Mouse (Mus musculus): ENCODE measurements around the gene Neurod1. TPM values are rescaled to one million over a fixed set of nuclear protein-coding genes. Genes with fewer than 3 reads are reported as not detected.

The Neurod1 gene
- polyA plus RNA-seq, 1 experiment: not detected

DNA sequence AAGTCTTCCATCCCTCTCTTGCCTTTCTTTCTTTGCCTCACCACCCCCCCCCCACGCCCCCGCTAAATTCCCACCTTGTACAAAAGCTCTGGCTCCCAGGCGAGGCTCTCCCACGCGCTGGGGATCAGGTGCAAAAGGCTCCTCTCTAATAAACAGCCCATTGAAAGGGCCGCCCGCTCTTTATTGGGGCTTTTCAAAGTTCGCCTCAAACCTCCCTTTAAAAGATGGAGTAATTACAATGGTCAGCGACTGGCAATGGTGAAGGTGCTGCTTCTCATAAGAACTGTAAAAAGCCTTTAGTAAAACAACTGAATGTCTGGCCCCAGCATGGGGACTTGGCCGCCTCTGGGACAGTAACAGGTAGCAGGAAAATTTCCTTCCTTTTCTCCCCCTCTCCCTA is 905 bp downstream of the Neurod1 start:
- no peaks in the 10 kb centered on the region for H3K36me3 ChIP-seq (ENCODE audit: control insufficient read depth, insufficient read depth)
- no peak overlapping the region for H3K4me3 ChIP-seq (ENCODE audit: insufficient read depth, poor library complexity, severe bottlenecking)
- peaks cover 41% of the 10 kb centered on the region for H3K27me3 ChIP-seq (ENCODE audit: control insufficient read depth, insufficient read depth, insufficient read length)
- no peaks in the 10 kb centered on the region for H3K79me2 ChIP-seq (ENCODE audit: control insufficient read depth, insufficient read depth)
- H3K79me3 ChIP-seq (ENCODE audit: low read depth): no peaks in the 10 kb centered on the region
- no peak for TF ChIP-seq MYOG (IDR thresholded peaks at IDR 0.05; ENCODE audit: control insufficient read depth, extremely low read depth, insufficient read length)
- no peak for TF ChIP-seq CEBPB (IDR thresholded peaks at IDR 0.05; ENCODE audit: low read depth)
- H3ac ChIP-seq (ENCODE audit: control insufficient read depth, insufficient read length, low read depth): no peak overlapping the region

DNA sequence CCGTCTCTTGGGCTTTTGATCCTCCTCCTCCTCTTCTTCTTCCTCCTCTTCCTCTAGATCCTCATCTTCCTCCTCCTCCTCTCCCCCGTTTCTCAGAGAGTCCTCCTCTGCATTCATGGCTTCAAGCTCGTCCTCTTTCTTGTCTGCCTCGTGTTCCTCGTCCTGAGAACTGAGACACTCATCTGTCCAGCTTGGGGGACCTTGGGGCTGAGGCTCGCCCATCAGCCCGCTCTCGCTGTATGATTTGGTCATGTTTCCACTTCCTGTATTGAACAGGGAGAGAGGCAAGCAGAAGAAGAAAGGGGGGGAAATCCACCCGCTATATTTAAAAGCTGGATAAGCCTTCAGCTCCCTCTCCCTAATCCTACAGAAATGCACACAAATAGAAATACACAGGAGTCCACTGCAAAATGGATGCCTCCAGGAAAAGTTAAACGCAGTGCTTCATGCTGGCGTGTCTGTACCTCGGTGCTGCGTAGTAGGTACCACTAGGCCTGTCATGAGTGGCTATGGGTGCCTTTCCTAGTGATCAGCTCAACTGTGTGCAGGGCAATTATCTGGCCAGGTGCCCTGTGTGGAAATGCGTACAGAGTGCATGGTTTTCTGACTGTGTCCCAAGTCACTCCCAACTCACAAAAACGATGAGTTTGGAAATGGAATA is 1.6 kb downstream of the Neurod1 start:
- Histone ChIP-seq H3K79me2 (ENCODE audit: control insufficient read depth, insufficient read depth) (no peaks in the 10 kb centered on the region), H3ac (ENCODE audit: control insufficient read depth, insufficient read length, low read depth) (no peak overlapping the region), H3K36me3 (ENCODE audit: control insufficient read depth, insufficient read depth) (no peaks in the 10 kb centered on the region), H3K27me3 (ENCODE audit: control insufficient read depth, insufficient read depth, insufficient read length) (peaks cover 39% of the 10 kb centered on the region), H3K79me3 (ENCODE audit: low read depth) (no peaks in the 10 kb centered on the region), H3K4me3 (ENCODE audit: insufficient read depth, poor library complexity, severe bottlenecking) (no peak overlapping the region)
- TF ChIP-seq MYOD1 (IDR thresholded peaks at IDR 0.05; ENCODE audit: control insufficient read depth, insufficient read length, low read depth) (no peak), FOSL1 (IDR thresholded peaks at IDR 0.05; ENCODE audit: insufficient read depth, low read length, poor library complexity, severe bottlenecking) (no peak), MYOG (IDR thresholded peaks at IDR 0.05; ENCODE audit: control insufficient read depth, extremely low read depth, insufficient read length) (no peak)

DNA sequence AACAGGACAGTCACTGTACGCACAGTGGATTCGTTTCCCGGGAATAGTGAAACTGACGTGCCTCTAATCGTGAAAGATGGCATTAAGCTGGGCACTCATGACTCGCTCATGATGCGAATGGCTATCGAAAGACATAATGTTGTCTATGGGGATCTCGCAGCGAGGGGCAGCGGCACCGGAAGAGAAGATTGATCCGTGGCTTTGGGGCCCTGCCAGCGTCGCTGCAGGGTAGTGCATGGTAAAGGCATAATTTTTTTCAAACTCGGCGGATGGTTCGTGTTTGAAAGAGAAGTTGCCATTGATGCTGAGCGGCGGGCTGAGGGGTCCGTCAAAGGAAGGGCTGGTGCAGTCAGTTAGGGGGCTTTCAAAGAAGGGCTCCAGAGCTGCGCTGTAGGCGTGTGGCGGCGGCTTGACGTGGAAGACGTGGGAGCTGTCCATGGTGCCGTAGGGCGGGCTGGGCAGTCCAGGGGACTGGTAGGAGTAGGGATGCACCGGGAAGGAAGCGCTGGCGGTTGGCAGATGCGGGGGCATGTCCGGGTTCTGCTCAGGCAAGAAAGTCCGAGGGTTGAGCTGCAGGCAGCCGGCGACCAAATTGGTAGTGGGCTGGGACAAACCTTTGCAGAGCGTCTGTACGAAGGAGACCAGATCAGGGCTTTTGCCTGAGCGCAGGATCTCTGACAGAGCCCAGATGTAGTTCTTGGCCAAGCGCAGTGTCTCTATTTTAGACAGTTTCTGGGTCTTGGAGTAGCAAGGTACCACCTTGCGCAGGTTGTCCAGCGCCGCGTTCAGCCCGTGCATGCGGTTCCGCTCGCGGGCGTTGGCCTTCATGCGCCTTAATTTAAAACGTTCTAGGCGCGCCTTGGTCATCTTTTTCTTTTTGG is 2.4 kb downstream of the Neurod1 start:
- H3K79me2 ChIP-seq (ENCODE audit: control insufficient read depth, insufficient read depth): no peaks in the 10 kb centered on the region
- no peaks in the 10 kb centered on the region for H3K79me3 ChIP-seq (ENCODE audit: low read depth)
- no peak for TF ChIP-seq CTCF (IDR thresholded peaks at IDR 0.05; ENCODE audit: control insufficient read depth, insufficient read depth, insufficient read length)
- TF ChIP-seq MAX (IDR thresholded peaks at IDR 0.05): no peak
- no peak for TF ChIP-seq MYOD1 (IDR thresholded peaks at IDR 0.05; ENCODE audit: control insufficient read depth, insufficient read length, low read depth)
- no peak for TF ChIP-seq MYOG (IDR thresholded peaks at IDR 0.05; ENCODE audit: control insufficient read depth, extremely low read depth, insufficient read length)
- TF ChIP-seq CEBPB (IDR thresholded peaks at IDR 0.05; ENCODE audit: low read depth): no peak
- no peak for TF ChIP-seq USF1 (IDR thresholded peaks at IDR 0.05; ENCODE audit: low read depth)
- no peak for TF ChIP-seq FOSL1 (IDR thresholded peaks at IDR 0.05; ENCODE audit: insufficient read depth, low read length, poor library complexity, severe bottlenecking)
- no peaks in the 10 kb centered on the region for H3K36me3 ChIP-seq (ENCODE audit: control insufficient read depth, insufficient read depth)
- no peak overlapping the region for H3K4me3 ChIP-seq (ENCODE audit: insufficient read depth, poor library complexity, severe bottlenecking)
- peaks cover 31% of the 10 kb centered on the region for H3K27me3 ChIP-seq (ENCODE audit: control insufficient read depth, insufficient read depth, insufficient read length)
- H3ac ChIP-seq (ENCODE audit: control insufficient read depth, insufficient read length, low read depth): no peak overlapping the region

DNA sequence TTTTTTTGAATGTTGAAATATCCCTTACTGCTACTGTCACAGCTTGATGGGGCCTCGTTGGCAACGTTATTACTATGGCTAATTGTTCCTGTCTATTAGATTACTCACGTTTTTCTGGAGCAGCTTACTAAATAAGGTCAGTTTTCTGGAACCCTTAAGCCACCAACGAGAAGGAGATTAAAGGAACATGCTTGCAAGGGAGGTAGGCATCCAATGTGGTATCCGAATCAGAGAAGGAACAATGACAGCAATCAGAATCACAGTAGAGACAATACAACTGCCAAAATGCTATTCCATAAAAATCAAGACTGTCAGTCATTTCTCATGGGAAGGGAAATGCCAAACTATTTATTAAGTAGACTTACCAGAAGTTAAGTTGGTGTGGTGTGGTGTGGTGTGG is 5.1 kb downstream of the Neurod1 start:
- H3K79me3 ChIP-seq (ENCODE audit: low read depth): no peaks in the 10 kb centered on the region
- no peaks in the 10 kb centered on the region for H3K79me2 ChIP-seq (ENCODE audit: control insufficient read depth, insufficient read depth)
- no peak overlapping the region for H3ac ChIP-seq (ENCODE audit: control insufficient read depth, insufficient read length, low read depth)
- no peak overlapping the region for H3K4me3 ChIP-seq (ENCODE audit: insufficient read depth, poor library complexity, severe bottlenecking)
- no peaks in the 10 kb centered on the region for H3K36me3 ChIP-seq (ENCODE audit: control insufficient read depth, insufficient read depth)
- TF ChIP-seq FOSL1 (IDR thresholded peaks at IDR 0.05; ENCODE audit: insufficient read depth, low read length, poor library complexity, severe bottlenecking): no peak
- peaks cover 13% of the 10 kb centered on the region for H3K27me3 ChIP-seq (ENCODE audit: control insufficient read depth, insufficient read depth, insufficient read length)

DNA sequence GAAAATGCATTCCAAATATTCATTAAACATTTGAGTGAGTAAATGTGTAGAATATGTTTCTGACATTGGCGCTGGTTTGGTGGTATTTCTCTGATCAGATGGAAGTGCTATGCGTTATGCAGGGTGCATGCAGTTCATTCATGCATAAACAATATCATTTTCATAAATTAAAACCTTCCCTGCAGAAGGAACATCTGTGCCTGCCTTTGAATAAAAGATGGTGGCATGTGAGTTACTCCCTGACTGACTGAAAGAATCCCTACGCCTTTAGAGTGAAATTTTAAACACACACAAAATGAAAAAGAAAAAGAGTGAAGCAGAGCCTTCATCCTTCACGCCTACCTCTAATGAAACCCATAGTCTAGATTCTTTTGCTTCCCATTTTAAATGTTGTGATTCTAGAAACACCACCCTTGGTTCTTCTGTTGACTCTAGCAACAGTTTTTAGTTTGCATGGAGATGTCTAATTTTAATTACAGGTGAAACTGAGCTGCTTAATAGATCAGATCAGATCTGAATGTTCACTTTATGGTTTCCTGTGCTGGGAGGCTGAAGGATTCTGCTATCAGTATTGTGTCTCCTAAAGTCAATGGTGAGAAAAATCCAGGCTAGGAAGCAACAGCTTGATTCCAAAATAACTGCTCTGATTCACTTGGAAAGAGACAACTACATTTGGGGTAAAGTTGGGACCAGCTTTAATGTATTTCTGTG is 5.7 kb downstream of the Neurod1 start:
- H3K4me3 ChIP-seq (ENCODE audit: insufficient read depth, poor library complexity, severe bottlenecking): no peak overlapping the region
- TF ChIP-seq CEBPB (IDR thresholded peaks at IDR 0.05; ENCODE audit: low read depth) (no peak), MYOG (IDR thresholded peaks at IDR 0.05; ENCODE audit: control insufficient read depth, extremely low read depth, insufficient read length) (no peak), MAX (IDR thresholded peaks at IDR 0.05) (no peak), MYOD1 (IDR thresholded peaks at IDR 0.05; ENCODE audit: control insufficient read depth, insufficient read length, low read depth) (no peak), USF1 (IDR thresholded peaks at IDR 0.05; ENCODE audit: low read depth) (no peak), CTCF (IDR thresholded peaks at IDR 0.05; ENCODE audit: control insufficient read depth, insufficient read depth, insufficient read length) (no peak), FOSL1 (IDR thresholded peaks at IDR 0.05; ENCODE audit: insufficient read depth, low read length, poor library complexity, severe bottlenecking) (no peak)
- no peak overlapping the region for H3ac ChIP-seq (ENCODE audit: control insufficient read depth, insufficient read length, low read depth)
- H3K79me3 ChIP-seq (ENCODE audit: low read depth): no peaks in the 10 kb centered on the region
- H3K36me3 ChIP-seq (ENCODE audit: control insufficient read depth, insufficient read depth): no peaks in the 10 kb centered on the region
- H3K79me2 ChIP-seq (ENCODE audit: control insufficient read depth, insufficient read depth): no peaks in the 10 kb centered on the region
- H3K27me3 ChIP-seq (ENCODE audit: control insufficient read depth, insufficient read depth, insufficient read length): peaks cover 10% of the 10 kb centered on the region

Data from C2C12 (cell line).